Mouse (Mus musculus) left cerebral cortex, postnatal 25 days (tissue): Measurements from ENCODE around the gene Unc13d. TPM values are rescaled to one million over a fixed set of nuclear protein-coding genes. Genes with fewer than 3 reads are reported as not detected.

ENCODE experiments used
- DNase-seq, 2 experiments: peaks; one replicate each; pipeline ENCODE4 v3.0.0; 2022; ENCODE audit warnings: low spot score in 2 of 2, mixed read lengths in 1 of 2
- intact Hi-C: fragments of 180-260 bp; cut with DNase I; formaldehyde crosslinking; loops from one replicate; pipeline ENCODE4 v1.15.1; 2025
- total RNA-seq, 2 experiments: library from RNA; stranded (reverse); gene quantifications; 2 replicates each; pipeline ENCODE4 v1.2.3; 2021

Gene Unc13d
- total RNA-seq, 2 experiments from 2014 or later: 0.82 to 1.0 TPM

DNA sequence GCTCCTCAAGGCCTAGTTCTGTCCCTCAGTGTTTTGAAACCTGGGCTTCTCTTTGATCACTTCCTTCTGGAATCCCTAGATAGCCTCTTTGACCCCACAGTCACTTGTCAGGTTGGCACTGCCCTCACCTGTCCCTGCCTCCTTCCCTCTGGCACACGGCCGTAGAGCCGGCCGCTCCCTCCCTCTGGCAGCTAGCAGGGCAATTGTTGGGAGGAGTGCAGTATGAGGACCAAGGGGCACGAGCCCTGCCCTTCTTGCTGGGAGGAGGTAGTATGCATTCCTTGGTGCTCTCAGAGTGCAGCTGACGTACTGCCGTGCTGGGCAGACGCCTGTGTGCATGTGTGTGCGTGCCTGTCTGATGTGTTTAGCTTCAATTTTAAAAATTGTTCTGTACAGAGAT is 17.2 kb downstream of the Unc13d start:
- DNase-seq: peak in 1 of 2 experiments; percentile 35
- intact Hi-C loops: no loop called here

DNA sequence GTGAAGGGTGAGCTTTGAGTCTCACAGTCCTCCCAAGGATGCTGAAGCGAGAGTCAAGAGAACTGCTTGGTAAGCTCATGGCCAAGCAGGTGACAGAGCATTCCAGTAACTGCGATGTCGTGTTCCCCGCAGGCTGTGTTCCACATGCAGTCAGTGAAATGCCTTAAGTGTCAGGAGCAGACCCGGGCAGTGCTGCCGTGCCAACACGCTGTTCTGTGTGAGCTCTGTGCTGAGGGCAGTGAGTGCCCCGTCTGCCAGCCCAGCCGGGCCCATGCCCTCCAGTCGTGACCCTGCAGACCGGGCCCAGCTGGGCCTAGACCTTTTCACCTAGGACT is 18.1 kb downstream of the Unc13d start:
- intact Hi-C loops: no loop called here

DNA sequence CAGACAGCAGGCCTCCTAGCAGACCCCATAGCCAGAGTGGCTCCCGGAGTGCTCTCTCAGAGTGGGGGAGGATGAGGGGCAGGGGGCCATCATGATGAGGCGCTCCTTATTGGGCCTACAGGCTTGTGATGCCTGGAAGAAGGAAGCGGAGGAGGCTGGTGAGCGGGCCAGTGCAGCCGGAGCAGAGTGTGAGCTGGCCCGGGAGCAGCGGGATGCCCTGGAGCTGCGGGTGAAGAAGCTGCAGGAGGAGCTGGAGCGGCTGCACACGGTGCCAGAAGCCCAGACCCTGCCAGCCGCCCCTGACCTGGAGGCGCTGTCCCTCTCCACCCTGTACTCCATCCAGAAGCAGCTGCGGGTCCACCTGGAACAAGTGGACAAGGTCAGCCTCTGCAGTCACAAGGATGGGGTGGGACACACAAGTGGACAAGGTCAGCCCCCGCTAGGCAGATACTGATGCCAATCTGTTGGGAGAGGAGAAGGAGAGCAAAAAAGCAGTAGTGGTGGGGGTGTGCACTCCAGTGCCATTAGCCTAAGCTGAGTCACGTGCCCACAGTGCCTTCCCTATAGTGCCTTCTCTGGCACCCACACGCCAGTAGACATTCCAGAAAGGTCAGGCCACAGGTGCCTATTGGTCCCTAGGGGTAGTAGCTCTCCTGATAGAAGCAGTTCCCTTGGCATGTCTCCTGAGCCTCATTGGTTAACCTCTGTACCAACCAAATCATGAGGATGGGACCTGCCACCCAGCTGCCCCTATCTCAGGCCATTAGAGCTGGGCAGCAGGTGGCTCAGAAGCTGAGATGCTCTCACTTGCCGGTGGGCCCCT is 18.7 kb downstream of the Unc13d start:
- no peak for DNase-seq
- intact Hi-C loops: no loop called here

More for the DNA sequence above, 18.1 kb downstream of the Unc13d start:
- DNase-seq: no peak

DNA sequence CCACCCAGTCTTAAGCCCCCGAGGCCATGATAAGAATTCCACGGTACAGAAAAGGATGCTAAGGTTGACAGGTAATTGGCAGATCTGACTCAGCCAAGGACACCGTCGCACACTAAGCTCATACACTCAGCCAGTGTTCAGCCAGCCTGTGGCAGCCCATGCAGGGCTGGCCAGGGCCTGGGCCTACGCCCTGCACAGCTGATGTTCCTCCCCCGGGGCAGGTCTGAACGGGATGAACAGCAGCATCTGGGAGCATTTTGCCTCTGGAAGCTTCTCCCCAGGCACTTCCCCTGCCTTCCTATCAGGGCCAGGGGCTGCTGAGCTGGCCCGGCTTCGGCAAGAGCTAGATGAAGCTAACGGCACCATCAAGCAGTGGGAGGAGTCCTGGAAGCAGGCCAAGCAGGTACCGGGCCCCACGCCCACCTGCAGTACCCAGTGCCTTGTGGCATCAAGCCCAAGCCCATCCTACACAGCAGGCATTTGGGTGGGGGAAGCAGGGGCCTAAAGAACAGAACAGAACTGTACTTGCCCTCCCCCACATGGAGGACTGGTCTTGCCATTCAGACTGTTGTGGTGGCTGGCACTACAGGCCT is 19.6 kb downstream of the Unc13d start:
- DNase-seq: peak; percentile 61 to 71
- intact Hi-C loops: no loop called here

DNA sequence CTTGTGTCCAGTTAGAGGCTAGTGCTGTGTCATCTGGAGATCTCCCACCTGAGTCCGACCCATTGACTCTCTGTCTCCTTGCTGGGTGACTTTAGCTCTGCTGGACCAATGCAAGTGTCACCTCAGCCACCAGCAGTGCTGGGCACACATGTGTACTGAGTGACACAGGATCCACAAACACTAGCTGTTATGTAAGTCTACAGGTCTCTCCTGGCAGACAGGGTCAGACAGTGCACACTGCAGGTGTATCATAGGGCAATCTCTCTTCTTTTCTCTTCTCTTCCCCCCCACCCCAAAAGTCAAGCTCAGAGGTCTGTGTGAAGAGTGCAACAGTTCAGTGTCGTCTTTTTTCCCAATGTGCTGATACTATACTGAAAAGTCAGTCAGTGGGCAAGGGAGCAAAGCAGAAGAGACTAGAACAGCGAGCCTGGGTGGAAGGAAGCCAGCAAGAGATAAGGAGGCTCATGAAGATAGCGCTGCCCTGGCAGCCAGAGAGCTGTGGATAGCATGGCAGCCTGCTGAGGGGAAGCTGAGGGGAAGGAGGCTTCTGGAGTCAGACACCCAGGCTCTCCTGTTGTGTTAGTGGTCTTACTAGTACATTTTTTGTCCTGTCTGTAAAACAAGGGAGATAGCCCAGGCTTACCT is 20.4 kb downstream of the Unc13d start:
- DNase-seq: no peak
- intact Hi-C loops: no loop called here

DNA sequence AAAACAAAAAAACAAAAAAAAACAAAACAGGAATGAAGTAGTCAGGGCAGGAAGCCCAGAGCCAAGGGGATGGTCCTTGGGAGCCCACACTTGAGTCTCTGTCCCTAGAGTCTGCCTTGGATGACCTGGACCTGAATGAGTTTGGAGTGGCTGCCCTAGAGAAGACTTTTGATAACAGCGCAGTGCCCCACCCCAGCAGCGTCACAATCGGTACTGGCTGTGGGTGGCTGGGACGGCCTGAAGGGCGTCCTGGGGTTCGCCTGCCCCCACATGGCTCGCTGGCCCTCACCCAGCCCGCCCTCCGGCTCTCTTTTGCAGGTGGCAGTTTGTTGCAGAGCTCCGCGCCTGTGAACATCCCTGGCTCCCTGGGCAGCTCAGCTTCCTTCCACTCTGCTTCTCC is 21.9 kb downstream of the Unc13d start:
- DNase-seq: no peak
- intact Hi-C loops: no loop called here

DNA sequence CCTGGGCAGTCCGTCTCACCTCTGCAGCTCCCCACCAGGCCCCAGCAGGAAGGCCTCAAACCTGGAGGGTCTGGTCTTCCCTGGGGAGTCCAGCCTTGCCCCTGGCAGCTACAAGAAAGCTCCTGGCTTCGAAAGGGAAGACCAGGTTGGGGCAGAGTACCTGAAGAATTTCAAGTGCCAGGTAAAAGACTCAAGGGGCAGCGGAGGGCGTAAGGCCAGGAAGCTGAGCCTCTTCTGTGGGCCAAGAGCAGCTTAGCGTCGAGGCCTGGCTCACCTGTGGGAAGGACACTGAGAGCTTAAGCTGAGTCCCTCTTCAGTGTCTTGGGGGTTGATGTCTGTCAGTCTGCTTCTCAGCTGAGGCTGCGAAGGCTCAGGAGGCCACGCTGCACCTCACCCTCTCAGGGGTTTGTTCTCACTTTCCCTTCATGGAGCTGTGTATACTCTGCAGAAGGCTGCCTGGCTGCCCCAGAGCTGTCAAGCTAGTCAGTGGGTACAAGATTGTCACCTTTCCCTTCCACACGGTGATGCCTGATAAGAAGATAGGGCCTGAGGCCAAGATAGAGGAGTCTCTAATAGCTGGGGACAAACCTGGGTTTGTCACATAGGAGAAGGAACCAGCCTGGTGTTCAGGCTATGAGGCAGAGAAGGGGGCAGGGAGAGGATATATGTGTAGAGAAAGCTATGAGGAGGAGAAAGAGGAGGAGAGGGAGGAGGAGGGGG is 24.1 kb downstream of the Unc13d start:
- no peak for DNase-seq
- intact Hi-C loops: no loop called here

DNA sequence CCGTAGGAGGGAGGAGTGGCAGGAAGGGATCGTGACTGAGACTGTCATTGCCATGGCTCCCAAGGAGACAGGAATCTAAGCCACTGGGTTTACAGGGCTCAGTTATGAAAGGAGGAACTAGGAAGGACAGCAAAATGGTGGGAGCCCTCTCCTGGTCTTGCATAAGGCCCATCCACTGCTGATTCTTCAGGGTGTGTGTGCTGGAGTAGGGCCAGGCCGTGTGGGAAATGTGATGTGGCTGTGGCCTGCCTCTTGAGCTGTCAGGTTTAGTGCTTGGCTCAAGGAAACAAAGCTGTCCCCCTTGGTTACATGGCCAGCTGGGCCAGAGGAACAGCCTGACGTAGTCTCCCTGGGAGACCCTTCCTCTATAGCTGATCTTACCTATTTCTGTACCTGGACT is 27.6 kb downstream of the Unc13d start:
- intact Hi-C loops: no loop called here
- no peak for DNase-seq

DNA sequence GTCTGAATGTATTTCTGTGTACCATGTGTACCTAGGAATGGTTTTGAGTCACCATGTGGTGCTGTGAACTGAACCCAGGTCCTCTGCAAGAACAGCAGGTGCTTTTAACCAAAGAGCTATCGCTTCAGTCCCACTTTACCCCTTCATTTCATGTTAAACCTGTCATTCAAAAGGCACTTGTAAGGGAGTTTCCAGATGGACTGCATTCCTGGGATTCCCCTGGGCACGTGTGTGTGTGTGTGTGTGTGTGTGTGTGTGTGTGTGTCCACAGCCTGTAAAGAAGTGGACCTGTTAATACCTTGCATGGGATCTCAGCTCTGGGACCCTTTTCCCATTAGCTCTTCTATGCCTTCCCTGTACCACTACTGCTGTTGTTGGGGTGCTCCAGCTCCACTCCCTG is 28.2 kb downstream of the Unc13d start:
- no peak for DNase-seq
- intact Hi-C loops: no loop called here

DNA sequence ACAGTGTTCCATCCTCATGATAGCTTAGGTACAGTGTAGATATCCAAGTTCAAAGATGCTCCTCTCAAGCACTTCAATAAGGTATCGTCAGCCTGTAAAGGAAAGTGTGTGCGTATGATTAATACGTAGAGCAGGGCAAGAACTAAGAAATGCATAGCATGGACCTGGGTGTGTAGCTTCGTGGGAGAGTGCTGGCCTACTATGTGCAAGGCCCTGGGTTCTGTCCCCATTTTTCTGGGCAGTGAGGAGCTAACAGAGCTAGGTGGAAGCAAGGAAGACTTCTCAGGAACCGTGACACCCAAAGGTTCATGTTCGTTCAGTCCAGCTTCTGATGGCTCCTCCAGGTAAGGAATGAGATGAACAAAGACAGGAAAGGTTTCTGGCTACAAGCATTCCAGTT is 32.6 kb downstream of the Unc13d start:
- intact Hi-C loops: no loop called here
- no peak for DNase-seq

DNA sequence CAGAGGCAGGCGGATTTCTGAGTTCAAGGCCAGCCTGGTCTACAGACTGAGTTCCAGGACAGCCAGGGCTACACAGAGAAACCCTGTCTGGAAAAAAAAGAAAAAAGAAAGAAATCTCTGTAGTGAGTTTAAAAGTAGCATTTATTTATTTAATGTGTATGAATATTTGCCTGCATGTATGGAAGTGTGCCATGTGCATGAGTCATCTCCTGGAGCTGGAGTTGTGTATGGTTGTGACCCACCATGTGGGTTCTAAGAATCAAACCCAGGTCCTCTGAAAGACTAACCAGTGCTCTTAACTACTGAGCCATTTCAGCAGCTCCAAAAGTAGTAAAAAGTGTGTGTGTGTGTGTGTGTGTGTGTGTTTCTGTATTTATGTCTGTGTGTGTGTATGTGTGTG is 34.5 kb downstream of the Unc13d start:
- DNase-seq: no peak
- intact Hi-C loops: no loop called here

DNA sequence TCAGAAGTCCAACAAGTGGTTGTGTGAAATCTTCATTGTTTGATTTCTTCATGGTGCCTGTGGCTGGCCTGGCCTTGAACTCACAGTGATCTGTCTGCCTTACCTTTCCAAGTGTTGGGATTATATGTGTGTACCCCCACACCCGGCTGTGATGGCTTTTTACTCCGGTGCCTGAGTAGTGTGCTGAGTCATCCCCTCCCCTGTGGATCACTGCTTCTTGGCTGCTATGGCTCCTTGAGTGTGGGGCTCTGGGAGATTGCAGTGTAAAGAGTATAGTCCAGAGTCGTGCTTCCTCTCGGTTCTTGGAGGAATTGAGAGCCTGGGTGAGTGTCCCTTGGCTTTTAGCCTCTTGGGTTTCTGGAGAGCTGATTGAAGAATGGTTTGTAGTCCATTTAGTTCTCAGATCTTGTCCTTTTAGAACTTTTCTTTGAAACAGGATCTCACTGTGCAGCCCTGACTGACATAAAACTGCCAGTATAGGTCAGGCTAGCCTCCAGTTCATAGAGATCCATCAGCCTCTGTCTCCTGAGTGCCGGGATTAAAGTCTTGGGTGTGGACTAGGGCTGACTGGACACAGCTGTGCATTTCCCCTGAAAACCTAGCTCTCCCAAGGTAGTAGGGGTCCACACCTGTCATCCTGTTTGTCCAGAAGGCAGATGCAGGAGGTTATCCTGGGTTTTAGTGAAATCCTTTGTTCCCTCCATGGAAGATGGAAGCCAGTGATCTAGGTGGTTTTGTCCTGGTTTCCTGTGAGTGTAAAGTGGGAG is 35.2 kb downstream of the Unc13d start:
- intact Hi-C loops: no loop called here
- DNase-seq: no peak

DNA sequence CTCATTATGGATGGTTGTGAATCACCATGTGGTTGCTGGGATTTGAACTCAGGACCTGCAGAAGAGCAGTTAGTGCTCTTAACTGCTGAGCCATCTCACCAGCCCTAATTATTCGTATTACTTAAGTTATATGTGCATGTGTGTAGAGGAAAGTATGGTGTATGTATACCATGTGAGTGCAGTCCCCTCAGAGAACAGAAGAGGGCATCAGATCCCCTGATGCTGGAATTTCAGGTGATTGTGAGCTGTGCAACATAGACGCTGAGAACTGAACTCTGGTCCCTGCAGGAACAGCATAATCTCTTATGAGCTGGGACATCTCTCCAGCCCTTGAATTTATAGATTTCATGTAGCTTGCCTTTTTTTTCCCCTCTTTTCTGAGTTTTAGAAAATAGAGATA is 35.9 kb downstream of the Unc13d start:
- no peak for DNase-seq
- intact Hi-C loops: no loop called here

DNA sequence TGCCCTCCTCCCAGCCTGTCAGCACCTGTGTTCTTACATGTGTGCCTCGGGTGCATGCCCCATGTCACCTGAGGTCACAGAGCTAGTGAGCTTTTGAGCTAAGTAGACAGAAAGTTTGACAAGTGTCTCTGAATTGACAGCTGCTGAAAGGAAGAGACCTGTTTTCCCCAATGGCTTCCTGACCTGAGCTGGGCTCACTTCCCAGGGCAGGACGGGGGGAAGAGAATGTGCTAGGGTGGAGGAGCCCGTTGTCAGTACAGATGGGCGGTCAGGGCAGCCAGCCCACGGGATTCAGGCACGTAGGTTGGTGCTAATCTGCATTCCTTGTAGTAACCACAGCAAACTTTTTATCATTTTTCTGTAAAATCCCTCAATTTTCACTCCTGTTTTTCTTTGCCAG is 37.2 kb downstream of the Unc13d start:
- intact Hi-C loops: no loop called here
- DNase-seq: no peak

DNA sequence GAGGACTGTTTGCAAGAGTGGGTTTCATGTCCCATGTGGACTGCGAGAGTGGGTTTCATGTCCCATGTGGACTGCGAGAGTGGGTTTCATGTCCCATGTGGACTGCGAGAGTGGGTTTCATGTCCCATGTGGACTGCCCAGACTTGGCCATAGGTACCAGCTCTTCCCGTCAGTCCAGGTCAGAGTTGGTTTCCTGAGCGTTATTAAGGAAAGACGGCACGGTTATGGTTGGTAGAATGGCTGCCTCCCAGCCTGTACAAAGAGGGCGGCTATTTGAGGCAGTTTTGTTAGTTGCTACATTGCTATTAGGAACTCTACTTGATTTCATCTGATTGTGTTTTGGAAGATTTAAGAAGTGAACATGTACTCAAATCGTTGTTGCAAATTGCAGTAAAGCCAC is 39.9 kb downstream of the Unc13d start:
- intact Hi-C loops: no loop called here
- no peak for DNase-seq

DNA sequence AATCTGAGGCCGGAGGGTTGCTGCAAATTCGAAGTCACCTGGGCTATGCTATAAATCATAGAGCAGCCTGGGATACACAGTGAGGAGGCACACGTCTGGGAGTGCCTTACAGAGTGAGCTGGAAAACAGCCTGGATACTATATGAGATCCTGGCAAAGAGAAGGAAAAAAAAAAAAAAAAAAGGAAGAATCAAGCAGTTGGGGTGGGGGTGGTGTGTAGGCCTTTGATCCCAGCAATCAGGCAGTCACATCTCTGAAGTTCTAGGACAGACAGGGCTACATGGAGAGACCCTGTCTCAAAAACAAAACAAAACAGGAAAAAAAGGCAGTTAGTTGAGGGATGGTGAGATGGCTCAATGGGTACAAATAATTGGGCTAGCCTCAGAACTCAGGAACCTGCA is 41.1 kb downstream of the Unc13d start:
- DNase-seq: no peak
- intact Hi-C loops: no loop called here

DNA sequence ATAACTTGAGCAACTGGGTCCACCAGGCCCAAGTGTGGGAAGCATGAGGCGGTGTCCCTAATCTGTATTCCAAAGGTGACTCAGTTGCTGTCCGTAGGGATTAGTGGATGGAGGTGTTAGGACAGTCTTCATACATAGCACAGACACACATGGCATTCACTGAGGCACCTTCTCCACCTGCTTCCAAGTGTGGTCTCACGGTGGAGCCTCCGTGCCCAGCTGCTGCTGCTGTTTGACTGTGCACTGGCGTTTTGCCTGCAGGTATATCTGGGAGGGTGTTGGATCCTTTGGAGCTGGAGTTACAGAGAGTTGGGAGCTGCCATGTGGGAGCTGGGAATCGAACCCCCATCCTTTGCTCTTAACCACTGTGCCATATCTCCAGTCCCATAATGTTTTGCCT is 43.2 kb downstream of the Unc13d start:
- DNase-seq: no peak
- intact Hi-C loops: loop anchor here (5.0 kb wide), 1 partner anchor 98 kb away; the partner anchor contains the start of gene Trim65

DNA sequence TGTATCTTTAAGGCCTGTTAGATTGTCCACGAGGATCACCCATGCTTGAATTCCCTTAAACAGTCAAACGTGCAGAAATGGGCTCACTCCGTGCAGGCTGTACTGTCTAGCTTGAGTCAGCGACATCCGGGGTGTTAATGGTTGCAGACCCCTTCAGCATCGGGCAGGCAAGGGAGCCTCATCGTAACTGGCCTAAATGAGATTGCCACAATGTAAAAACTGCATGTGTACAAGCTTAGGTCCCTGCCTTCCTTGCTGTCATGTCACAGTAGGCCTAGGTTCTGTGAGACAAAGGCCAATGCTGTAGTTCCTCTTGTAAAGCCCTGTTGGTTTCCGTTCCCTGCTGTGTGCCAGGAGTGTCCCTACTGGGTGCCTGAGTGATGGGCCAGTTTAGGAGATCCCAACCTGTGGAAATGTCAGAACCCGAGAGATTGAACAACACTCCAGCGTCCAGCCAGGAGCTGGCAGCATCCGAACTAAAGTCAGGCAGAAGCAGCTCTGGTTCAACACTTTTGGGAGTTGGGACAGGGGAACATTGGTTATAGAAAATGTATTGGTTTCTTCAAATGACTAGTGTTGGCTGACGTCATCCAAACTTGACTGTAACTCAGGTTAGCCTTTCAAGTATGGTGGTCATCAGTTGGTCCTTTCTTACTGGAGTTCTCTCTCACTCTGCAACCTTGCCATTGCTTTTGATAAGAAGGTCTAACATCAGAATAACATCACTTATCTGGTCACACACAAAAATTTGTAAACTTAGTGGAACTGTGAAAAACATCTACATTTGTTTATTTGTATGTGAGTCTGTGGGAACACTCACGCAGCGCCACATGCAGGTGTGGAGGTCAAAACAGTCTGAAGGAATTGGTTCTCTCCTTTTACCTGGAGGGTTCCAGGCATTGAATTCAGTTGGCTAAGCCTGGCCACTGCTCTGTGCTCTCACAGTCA is 46.6 kb downstream of the Unc13d start:
- no peak for DNase-seq
- intact Hi-C loops: loop anchor here (2.0 to 5.0 kb wide), 2 partner anchors 56 to 101 kb away; partner anchors contain the start of genes Trim65 and Wbp2
